In the genomic region with DNA sequence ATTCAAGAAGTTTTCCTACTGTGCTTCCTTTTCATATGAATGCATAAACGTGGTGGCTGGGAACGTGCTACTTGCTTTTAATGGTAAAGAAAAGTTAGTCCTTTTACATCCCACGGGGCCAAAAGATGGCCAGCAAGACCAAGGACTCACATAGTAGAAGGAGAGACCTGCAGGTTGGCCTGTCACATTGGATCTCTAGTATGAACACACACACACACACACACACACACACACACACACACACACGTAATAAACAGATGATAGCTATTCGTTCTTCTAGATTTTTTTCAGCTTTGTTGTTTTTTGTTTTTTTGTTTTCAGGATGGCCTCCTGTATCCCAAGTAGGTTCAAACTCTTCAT, we compare ENCODE assay signal across 8 mouse cellular contexts. TPM values are rescaled to one million over a fixed set of nuclear protein-coding genes. Genes with fewer than 3 reads are reported as not detected.
DNase-seq lines count a peak whose midpoint lies in the region; ATAC-seq and TF ChIP-seq lines count a peak whose summit lies in the region.

No protein-coding gene starts in this region.

- H3K9me3 ChIP-seq in heart, embryonic 11.5 days (replicated peaks; ENCODE audit: control insufficient read depth, low read length) = no peaks in the 10 kb centered on the region
- H3K9me3 ChIP-seq in CH12.LX (replicated peaks; ENCODE audit: low read length) = peaks cover 2% of the 10 kb centered on the region
- H3K9me3 ChIP-seq in forebrain, embryonic 14.5 days (replicated peaks; ENCODE audit: control insufficient read depth, low read length) = no peaks in the 10 kb centered on the region
- no peaks in the 10 kb centered on the region for H3K9me3 ChIP-seq in liver, embryonic 15.5 days (replicated peaks)

- ATAC-seq in heart, embryonic 11.5 days (replicated peaks; ENCODE audit: insufficient number of reproducible peaks, low FRiP score, low TSS enrichment) = no peak
- peak; percentile 25; the same call in 1 of the 2 replicates for ATAC-seq in forebrain, embryonic 14.5 days
- ATAC-seq in liver, embryonic 15.5 days (ENCODE audit: insufficient read depth) = peak; percentile 1; the same call in 1 of the 2 replicates

- intact Hi-C loops in left cerebral cortex, postnatal 4 days (cut with DNase I) = loop anchor here (5.0 kb wide), 1 partner anchor 211 kb away; a partner anchor contains a TSS

- peak overlapping the region; percentile 90 for H3K4me3 ChIP-seq in heart, embryonic 11.5 days (ENCODE audit: low read depth, low read length)
- H3K4me3 ChIP-seq in CH12.LX (replicated peaks in 1 of 3; ENCODE audit: low read depth in 2 of 3, low read length in 2 of 3, poor library complexity in 1 of 3) = peak overlapping the region; percentile 72 to 96 (median 79)
- peak overlapping the region; percentile 79 for H3K4me3 ChIP-seq in forebrain, embryonic 14.5 days (ENCODE audit: low read depth, low read length)
- H3K4me3 ChIP-seq in liver, embryonic 15.5 days (replicated peaks) = peak overlapping the region; percentile 77

- peak overlapping the region; percentile 69 for H3K4me2 ChIP-seq in heart, embryonic 11.5 days
- H3K4me2 ChIP-seq in CH12.LX (ENCODE audit: insufficient read depth, low read depth, poor library complexity, severe bottlenecking) = peak overlapping the region; percentile 58
- H3K4me2 ChIP-seq in forebrain, embryonic 14.5 days (ENCODE audit: low read length) = peak overlapping the region; percentile 68
- H3K4me2 ChIP-seq in liver, embryonic 15.5 days = peak overlapping the region; percentile 94

- H3K27me3 ChIP-seq in heart, embryonic 11.5 days (ENCODE audit: control insufficient read depth, insufficient read depth, low read length) = no peaks in the 10 kb centered on the region
- no peaks in the 10 kb centered on the region for H3K27me3 ChIP-seq in CH12.LX (replicated peaks)
- H3K27me3 ChIP-seq in forebrain, embryonic 14.5 days (replicated peaks; ENCODE audit: control insufficient read depth, insufficient read depth, low read length) = no peaks in the 10 kb centered on the region
- no peaks in the 10 kb centered on the region for H3K27me3 ChIP-seq in liver, embryonic 15.5 days

- peak overlapping the region; percentile 95 for H3K9ac ChIP-seq in heart, embryonic 11.5 days (ENCODE audit: low read depth, low read length)
- peak overlapping the region; percentile 54 for H3K9ac ChIP-seq in CH12.LX (ENCODE audit: insufficient read depth, low read depth)
- peak overlapping the region; percentile 91 for H3K9ac ChIP-seq in forebrain, embryonic 14.5 days (ENCODE audit: low read length)
- peak overlapping the region; percentile 81 for H3K9ac ChIP-seq in liver, embryonic 15.5 days

- no peak for DNase-seq in heart, postnatal 4 days
- DNase-seq in CH12.LX (ENCODE audit: extremely low read depth) = no peak
- DNase-seq in forebrain, embryonic 14.5 days (ENCODE audit: low spot score) = no peak
- no peak for DNase-seq in frontal cortex, postnatal 36 days (ENCODE audit: low spot score in 2 of 2)
- DNase-seq in left cerebral cortex, postnatal 4 days = no peak
- DNase-seq in B cell, adult 2 months = no peak

- no peak for TF ChIP-seq POLR2A in CH12.LX (IDR thresholded peaks at IDR 0.05; ENCODE audit: low read depth, low read length)

- no peak for TF ChIP-seq EP300 in CH12.LX (IDR thresholded peaks at IDR 0.05; ENCODE audit: low read length)

- H3K27ac ChIP-seq in heart, embryonic 11.5 days (ENCODE audit: low read depth, low read length) = peak overlapping the region; percentile 80
- peak overlapping the region; percentile 9; the same call in 1 of the 2 replicates for H3K27ac ChIP-seq in CH12.LX (ENCODE audit: insufficient read depth, low read depth)
- 0 out of 2 replicates have a peak overlapping the region, but pooled peaks have one; percentile 52 for H3K27ac ChIP-seq in forebrain, embryonic 14.5 days (ENCODE audit: low read depth, low read length)
- peak overlapping the region; percentile 79 for H3K27ac ChIP-seq in liver, embryonic 15.5 days (replicated peaks)

- peaks cover 21% of the 10 kb centered on the region for H3K79me2 ChIP-seq in CH12.LX (replicated peaks; ENCODE audit: control insufficient read depth, extremely low read depth, insufficient read depth, poor library complexity, severe bottlenecking)

- H3K4me1 ChIP-seq in heart, embryonic 11.5 days (ENCODE audit: control insufficient read depth, insufficient read depth, low read length) = peaks cover 19% of the 10 kb centered on the region
- peaks cover 2 to 28% of the 10 kb centered on the region in 2 experiments; a peak in 2 of 4 replicates for H3K4me1 ChIP-seq in CH12.LX (ENCODE audit: control insufficient read depth in 1 of 2, insufficient read depth in 2 of 2)
- H3K4me1 ChIP-seq in forebrain, embryonic 14.5 days (ENCODE audit: control insufficient read depth, insufficient read depth, low read length) = peaks cover 7% of the 10 kb centered on the region; the same call in 1 of the 2 replicates
- H3K4me1 ChIP-seq in liver, embryonic 15.5 days (replicated peaks) = peaks cover 35% of the 10 kb centered on the region

- peaks cover 8% of the 10 kb centered on the region; the same call in 1 of the 2 replicates for H3K36me3 ChIP-seq in heart, embryonic 11.5 days (ENCODE audit: control insufficient read depth, insufficient read depth, low read length)
- H3K36me3 ChIP-seq in CH12.LX (replicated peaks in 1 of 2; ENCODE audit: control insufficient read depth in 1 of 2, insufficient read depth in 1 of 2, low read length in 1 of 2) = peaks cover 22 to 42% of the 10 kb centered on the region in 2 experiments
- peaks cover 45% of the 10 kb centered on the region for H3K36me3 ChIP-seq in forebrain, embryonic 14.5 days (ENCODE audit: control insufficient read depth, insufficient read depth, low read length)
- H3K36me3 ChIP-seq in liver, embryonic 15.5 days (replicated peaks) = peaks cover 33% of the 10 kb centered on the region

- dilution Hi-C loops in CH12.LX (cut with MboI; ENCODE audit: extremely low pct_ligation_motif_present, extremely low pct_unique_long_range_greater_than_20kb, low sequenced_read_pairs) = no loop called here

- whole genome bisulfite sequencing in heart, embryonic 11.5 days (ENCODE audit: insufficient replicate concordance) = 52% methylated on average over 5 of the region's 5 CpGs
- 39% methylated on average over 5 of the region's 5 CpGs for WGBS in forebrain, embryonic 14.5 days
- 37% methylated on average over 5 of the region's 5 CpGs for WGBS in liver, embryonic 15.5 days (ENCODE audit: insufficient replicate concordance)

- TF ChIP-seq CTCF in CH12.LX (conservative IDR thresholded peaks at IDR 0.05 in 1 of 2, IDR thresholded peaks at IDR 0.05 in 1 of 2; ENCODE audit: low read depth in 2 of 2, low read length in 2 of 2) = no peak

- in situ Hi-C loops in CH12.LX (cut with MboI; ENCODE audit: low pct_ligation_motif_present, low pct_unique_long_range_greater_than_20kb, low sequenced_read_pairs) = loop anchor here (10.0 to 25.0 kb wide), 2 partner anchors 112 to 371 kb away; a partner anchor contains a TSS

- TF ChIP-seq RAD21 in CH12.LX (IDR thresholded peaks at IDR 0.05; ENCODE audit: low read depth, low read length) = no peak

TF ChIP-seq in CH12.LX, 34 proteins besides CTCF, POLR2A, EP300 and RAD21:
- TF ChIP-seq SIN3A (IDR thresholded peaks at IDR 0.05; ENCODE audit: low read length) (no peak), ZMIZ1 (IDR thresholded peaks at IDR 0.05; ENCODE audit: low read depth, low read length) (no peak), ELF1 (IDR thresholded peaks at IDR 0.05; ENCODE audit: low read depth, low read length) (no peak), PAX5 (IDR thresholded peaks at IDR 0.05; ENCODE audit: low read length) (no peak), MYC (IDR thresholded peaks at IDR 0.05; ENCODE audit: low read depth, low read length) (no peak), POLR2AphosphoS2 (IDR thresholded peaks at IDR 0.05; ENCODE audit: low read depth, low read length) (no peak; the same call in 1 of the 2 replicates), GABPA (IDR thresholded peaks at IDR 0.05; ENCODE audit: insufficient replicate concordance, low read depth, low read length) (no peak), TBP (conservative IDR thresholded peaks at IDR 0.05; ENCODE audit: low read depth, low read length) (no peak), JUND (conservative IDR thresholded peaks at IDR 0.05; ENCODE audit: low read depth, low read length) (no peak), MXI1 (IDR thresholded peaks at IDR 0.05; ENCODE audit: low read depth, low read length) (no peak), ETS1 (conservative IDR thresholded peaks at IDR 0.05; ENCODE audit: low read depth, low read length) (no peak), MEF2A (IDR thresholded peaks at IDR 0.05; ENCODE audit: borderline replicate concordance, low read depth, low read length) (no peak), USF2 (conservative IDR thresholded peaks at IDR 0.05; ENCODE audit: low read depth, low read length) (no peak), CHD1 (IDR thresholded peaks at IDR 0.05; ENCODE audit: low read depth, low read length) (no peak), KAT2A (IDR thresholded peaks at IDR 0.05; ENCODE audit: insufficient replicate concordance, low read length) (no peak), UBTF (IDR thresholded peaks at IDR 0.05; ENCODE audit: low read depth, low read length) (no peak)

RNA-seq across cellular contexts. Expression of a gene that starts 0.4 kb away (rescaled TPM):
- 22.8 and 25.3 TPM in 2 replicates for polyA plus RNA-seq in heart, embryonic 11.5 days (2014; fragmentation: Nextera tagmentation; extraction: Ambion mirVana)
- 1 to 10 TPM; 6.3 to 6.9 TPM for total RNA-seq in heart, postnatal 4 days (2021)
- total RNA-seq in CH12.LX (2012; rRNA removed) (14.4 and 14.9 TPM in 2 replicates), CH12.LX (2014; rRNA removed) (23.5 and 24.8 TPM in 2 replicates)
- 31.5 and 38.9 TPM in 2 replicates for polyA plus RNA-seq in CH12.LX (2012; ENCODE audit: insufficient read length, low read depth)
- 24.7 and 27.9 TPM in 2 replicates for polyA plus RNA-seq in forebrain, embryonic 14.5 days (2014; fragmentation: Nextera tagmentation; extraction: Ambion mirVana)
- polyA plus RNA-seq in liver, embryonic 15.5 days (2015; fragmentation: Nextera tagmentation; extraction: Ambion mirVana) = 11.4 and 12.8 TPM in 2 replicates
- 10 to 100 TPM; 17.7 to 19.2 TPM for total RNA-seq in left cerebral cortex, postnatal 4 days (2021)

Comparison
In these comparisons a context has a peak if more than half of its experiments do, and no peak if none do; other contexts are left out.
1. H3K27ac ChIP-seq: peak in every context shown above with its lines; median percentile 80 in heart, embryonic 11.5 days; 79 in liver, embryonic 15.5 days; 52 in forebrain, embryonic 14.5 days; 9 in CH12.LX.